Mouse (Mus musculus) heart, embryonic 13.5 days (tissue): Measurements from ENCODE around the gene Mbl2. TPM values are rescaled to one million over a fixed set of nuclear protein-coding genes. Genes with fewer than 3 reads are reported as not detected.
"Not testable (repeated sequence)": the region's sequence is repeated elsewhere in the genome, so short reads cannot be mapped to it uniquely, and the experiment has no call there.

ENCODE experiments used
- ATAC-seq: fragments of 200-750 bp; cut with Nextera tagmentation; 2 replicates; pipeline ENCODE4 v1.8.0; 2017; ENCODE audit warnings: moderate TSS enrichment; ENCODE audit not compliant: insufficient number of reproducible peaks, low FRiP score, low TSS enrichment; ENCODE audit errors: extremely low read depth
- H3K27ac ChIP-seq: fragments of 300-500 bp; sonication (generic); replicated peaks from 2 replicates; pipeline ENCODE4 v1.5.1; 2015; ENCODE audit warnings: moderate library complexity, mild to moderate bottlenecking, inconsistent platforms
- H3K27me3 ChIP-seq: fragments of 300-500 bp; sonication (generic); replicated peaks from 2 replicates; pipeline ENCODE4 v1.6.1; 2015; ENCODE audit warnings: mild to moderate bottlenecking, inconsistent platforms
- H3K36me3 ChIP-seq: fragments of 300-500 bp; sonication (generic); 2 replicates; pipeline ENCODE4 v1.6.1; 2015; ENCODE audit warnings: mild to moderate bottlenecking, inconsistent platforms
- H3K4me1 ChIP-seq: fragments of 300-500 bp; sonication (generic); 2 replicates; pipeline ENCODE4 v1.6.1; 2015; ENCODE audit warnings: inconsistent platforms
- H3K4me2 ChIP-seq: fragments of 300-500 bp; sonication (generic); 2 replicates; pipeline ENCODE4 v1.6.1; 2015; ENCODE audit warnings: inconsistent platforms, mild to moderate bottlenecking, moderate library complexity
- H3K4me3 ChIP-seq: fragments of 300-500 bp; sonication (generic); 2 replicates; pipeline ENCODE4 v1.5.1; 2015; ENCODE audit warnings: moderate library complexity, mild to moderate bottlenecking, inconsistent platforms
- H3K9ac ChIP-seq: fragments of 300-500 bp; sonication (generic); 2 replicates; pipeline ENCODE4 v1.6.1; 2015; ENCODE audit warnings: inconsistent platforms, mild to moderate bottlenecking, moderate library complexity
- H3K9me3 ChIP-seq: fragments of 300-500 bp; sonication (generic); 2 replicates; pipeline ENCODE4 v1.6.1; 2016; ENCODE audit warnings: inconsistent platforms
- WGBS: fragments of 180-500 bp; shearing (Covaris S2); methylation state at CpG from one replicate; pipeline ENCODE4 v1.1.7; 2015; ENCODE audit warnings: mixed read lengths; 5-methylcytosine and 5-hydroxymethylcytosine counted together
- polyA plus RNA-seq: library from polyadenylated mRNA; unstranded; fragments of >200 nt; fragmentation: Nextera tagmentation; extraction: Ambion mirVana; gene quantifications from 2 replicates; pipeline ENCODE4 v1.2.1, GENCODE M21; 2015

Mbl2 gene
- polyA plus RNA-seq, 1 experiment from 2014 or later = not detected

- H3K4me1 ChIP-seq = no peaks in the 10 kb centered on the region
- no peaks in the 10 kb centered on the region for H3K9me3 ChIP-seq
- no peak overlapping the region for H3K4me2 ChIP-seq
- H3K36me3 ChIP-seq = no peaks in the 10 kb centered on the region
- H3K27me3 ChIP-seq = 0 out of 2 replicates have a peak, but pooled peaks cover 5% of the 10 kb centered on the region
- H3K9ac ChIP-seq = no peak overlapping the region
- no peak overlapping the region for H3K27ac ChIP-seq
- 16% methylated on average over 7 of the region's 7 CpGs for WGBS
- H3K4me3 ChIP-seq = no peak overlapping the region
- ATAC-seq = no peak
Measured at GRCm38 (mm10) chr19:30217335-30217734, 15.4 kb upstream of the Mbl2 start.

DNA sequence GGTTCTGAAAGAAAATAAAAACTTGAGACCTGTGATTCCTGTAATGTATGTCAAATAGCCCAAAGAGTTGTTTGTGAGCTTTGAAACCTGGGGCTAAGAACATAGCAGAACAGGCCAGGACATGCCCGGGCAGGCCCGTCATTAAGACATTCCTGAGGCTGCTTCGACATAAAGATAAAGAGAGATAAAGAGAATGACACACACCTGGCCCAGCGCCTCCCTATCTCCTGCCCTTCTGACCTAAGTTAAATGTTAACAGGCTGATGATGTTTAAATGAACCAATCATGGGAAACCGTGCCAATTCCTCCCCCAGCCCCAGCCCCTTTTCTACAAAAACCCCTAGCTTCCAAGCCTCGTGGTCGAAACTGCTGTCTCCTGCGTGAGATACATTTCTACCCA, 10.1 kb upstream of the Mbl2 start:
- 34% methylated on average over 8 of the region's 8 CpGs for WGBS
- H3K27me3 ChIP-seq, H3K4me3 ChIP-seq, H3K27ac ChIP-seq, H3K4me2 ChIP-seq, ATAC-seq, H3K9ac ChIP-seq, H3K36me3 ChIP-seq, H3K4me1 ChIP-seq, H3K9me3 ChIP-seq: not testable (repeated sequence)

DNA sequence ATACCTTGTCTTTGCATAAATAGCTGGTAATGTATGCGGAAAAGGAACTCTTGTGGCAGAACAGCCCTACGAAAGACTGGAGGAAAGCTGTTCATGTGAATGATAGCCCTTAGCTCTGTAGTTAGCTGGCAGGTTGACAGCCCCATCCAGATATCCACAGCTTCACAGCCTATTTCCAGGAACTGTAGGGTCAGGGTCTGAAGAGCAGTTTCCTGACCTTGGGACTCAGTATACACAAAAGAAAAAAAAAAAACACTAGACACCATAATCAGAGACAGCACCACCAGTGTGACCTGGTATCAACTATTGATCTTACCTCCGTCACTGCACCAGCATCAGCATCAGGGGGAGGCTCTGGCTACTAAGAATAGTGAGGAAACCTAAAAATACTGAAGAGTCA, 3.3 kb upstream of the Mbl2 start:
- Histone ChIP-seq H3K27ac (no peak overlapping the region), H3K9ac (no peak overlapping the region), H3K4me1 (no peaks in the 10 kb centered on the region), H3K36me3 (no peaks in the 10 kb centered on the region), H3K27me3 (no peaks in the 10 kb centered on the region), H3K4me2 (no peak overlapping the region), H3K9me3 (no peaks in the 10 kb centered on the region), H3K4me3 (no peak overlapping the region)
- 72% methylated on average over 3 of the region's 3 CpGs for WGBS
- no peak for ATAC-seq

DNA sequence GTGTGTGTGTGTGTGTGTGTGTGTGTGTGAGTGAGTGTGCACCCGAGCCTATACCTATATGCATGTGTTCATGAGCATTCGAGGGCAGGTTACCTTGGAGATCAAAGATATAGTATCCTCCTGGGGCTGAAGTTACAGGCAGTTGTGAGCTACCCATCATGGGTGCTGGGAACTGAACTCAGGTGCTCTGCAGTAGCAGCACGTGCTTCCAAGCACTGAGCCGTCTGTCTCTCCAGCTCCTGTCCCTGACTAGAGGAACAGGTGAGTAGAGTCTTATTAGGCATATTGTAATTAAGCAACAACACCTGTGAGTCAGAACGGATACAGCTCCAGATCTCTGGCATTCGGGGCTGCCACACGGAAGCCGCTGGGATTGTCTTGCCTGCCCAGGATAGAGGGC, 1.7 kb downstream of the Mbl2 start:
- H3K9me3 ChIP-seq = no peaks in the 10 kb centered on the region
- no peak for ATAC-seq
- no peak overlapping the region for H3K27ac ChIP-seq
- no peaks in the 10 kb centered on the region for H3K36me3 ChIP-seq
- H3K27me3 ChIP-seq = no peaks in the 10 kb centered on the region
- H3K9ac ChIP-seq = no peak overlapping the region
- WGBS = 73% methylated on average over 8 of the region's 8 CpGs
- H3K4me1 ChIP-seq = no peaks in the 10 kb centered on the region
- H3K4me3 ChIP-seq = no peak overlapping the region
- no peak overlapping the region for H3K4me2 ChIP-seq

- 17% methylated on average over 11 of the region's 11 CpGs for WGBS
- Histone ChIP-seq H3K4me1 (no peaks in the 10 kb centered on the region), H3K4me2 (no peak overlapping the region), H3K36me3 (no peaks in the 10 kb centered on the region), H3K4me3 (no peak overlapping the region), H3K27me3 (peaks cover 22% of the 10 kb centered on the region; the same call in 1 of the 2 replicates), H3K9me3 (no peaks in the 10 kb centered on the region), H3K9ac (no peak overlapping the region), H3K27ac (no peak overlapping the region)
- ATAC-seq = no peak
Measured at GRCm38 (mm10) chr19:30247359-30247758, 14.6 kb downstream of the Mbl2 start.

GRCm38 (mm10) chr19:30248822-30249221, 16.1 kb downstream of the Mbl2 start:
- no peak overlapping the region for H3K4me3 ChIP-seq
- no peaks in the 10 kb centered on the region for H3K9me3 ChIP-seq
- no peak overlapping the region for H3K4me2 ChIP-seq
- no peaks in the 10 kb centered on the region for H3K4me1 ChIP-seq
- no peak overlapping the region for H3K9ac ChIP-seq
- 9% methylated on average over 8 of the region's 8 CpGs for WGBS
- peaks cover 22% of the 10 kb centered on the region; the same call in 1 of the 2 replicates for H3K27me3 ChIP-seq
- no peak for ATAC-seq
- no peak overlapping the region for H3K27ac ChIP-seq
- H3K36me3 ChIP-seq = no peaks in the 10 kb centered on the region

DNA sequence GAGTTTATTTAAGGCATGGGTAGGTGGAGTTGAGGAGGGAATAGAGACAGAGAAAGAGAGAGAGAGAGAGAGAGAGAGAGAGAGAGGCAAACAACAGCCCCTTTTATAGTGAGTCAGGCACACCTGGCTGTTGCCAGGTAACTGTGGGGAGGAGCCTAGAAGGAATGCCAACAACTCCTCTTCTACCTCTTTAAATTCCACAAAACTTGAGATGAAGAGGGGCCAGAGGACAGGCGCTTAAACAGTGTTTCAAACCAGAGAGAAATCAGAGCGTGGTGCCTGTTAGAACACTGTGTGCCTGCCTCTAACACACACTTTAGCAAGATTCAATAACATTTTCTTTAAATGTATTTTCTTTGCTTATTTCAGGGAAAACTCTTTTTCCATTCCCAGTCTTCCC, 19.5 kb downstream of the Mbl2 start:
- H3K4me1 ChIP-seq = peaks cover 8% of the 10 kb centered on the region; the same call in 1 of the 2 replicates
- H3K27me3 ChIP-seq = peaks cover 9% of the 10 kb centered on the region; the same call in 1 of the 2 replicates
- no peak overlapping the region for H3K9ac ChIP-seq
- H3K36me3 ChIP-seq = no peaks in the 10 kb centered on the region
- H3K27ac ChIP-seq = no peak overlapping the region
- no peak for ATAC-seq
- H3K4me2 ChIP-seq = no peak overlapping the region
- no peaks in the 10 kb centered on the region for H3K9me3 ChIP-seq
- WGBS = 83% methylated on average over 2 of the region's 2 CpGs
- H3K4me3 ChIP-seq = no peak overlapping the region

DNA sequence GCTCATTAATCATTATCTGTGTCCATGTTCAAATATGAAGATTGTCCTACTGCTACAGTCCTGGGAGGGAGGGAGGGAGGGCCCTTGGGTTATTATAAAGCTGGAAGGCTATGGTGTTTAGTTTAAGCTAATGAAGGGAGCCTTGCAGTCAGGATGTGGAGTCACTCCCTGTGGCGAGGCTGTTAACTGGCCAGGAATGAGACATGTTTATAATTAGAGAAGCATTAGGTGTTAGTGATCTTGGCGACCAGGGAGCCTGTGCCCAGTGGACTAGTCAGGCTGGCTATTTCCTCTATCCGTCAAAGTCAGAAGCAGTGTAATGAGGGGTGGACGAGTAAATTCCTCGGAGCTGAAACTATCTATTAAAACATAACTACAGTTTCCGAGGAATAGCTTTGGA, 23.6 kb downstream of the Mbl2 start:
- Histone ChIP-seq H3K9ac (no peak overlapping the region), H3K4me1 (peaks cover 8% of the 10 kb centered on the region; the same call in 1 of the 2 replicates), H3K4me2 (no peak overlapping the region; the same call in 1 of the 2 replicates), H3K9me3 (no peaks in the 10 kb centered on the region), H3K4me3 (no peak overlapping the region), H3K27ac (no peak overlapping the region), H3K36me3 (no peaks in the 10 kb centered on the region), H3K27me3 (no peaks in the 10 kb centered on the region)
- ATAC-seq = no peak
- WGBS = 26% methylated on average over 6 of the region's 6 CpGs

DNA sequence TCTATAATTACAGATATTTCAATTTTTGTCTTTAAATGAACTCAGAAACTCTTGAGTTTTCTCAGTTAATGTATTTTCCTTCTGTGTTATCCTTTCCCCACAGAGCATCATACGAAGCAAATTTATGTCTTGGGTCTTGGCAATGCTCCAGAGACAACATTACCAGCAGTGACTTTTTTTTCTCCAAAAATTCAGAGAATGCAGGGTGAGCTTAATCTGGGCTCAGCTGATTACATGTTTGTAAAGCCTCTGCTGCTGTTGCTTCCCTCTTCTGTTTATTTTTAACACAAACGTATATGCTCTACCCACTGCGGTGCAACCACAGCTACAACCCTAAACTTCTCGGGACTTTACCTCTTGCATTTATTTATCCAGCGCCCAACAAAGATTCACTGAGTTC, 48.4 kb downstream of the Mbl2 start:
- 33% methylated on average over 5 of the region's 5 CpGs for WGBS
- Histone ChIP-seq H3K27ac (no peak overlapping the region), H3K4me3 (no peak overlapping the region), H3K27me3 (0 out of 2 replicates have a peak, but pooled peaks cover 8% of the 10 kb centered on the region), H3K4me2 (peak overlapping the region; percentile 12), H3K4me1 (peaks cover 23% of the 10 kb centered on the region), H3K9me3 (no peaks in the 10 kb centered on the region), H3K36me3 (no peaks in the 10 kb centered on the region), H3K9ac (no peak overlapping the region)
- ATAC-seq = no peak

DNA sequence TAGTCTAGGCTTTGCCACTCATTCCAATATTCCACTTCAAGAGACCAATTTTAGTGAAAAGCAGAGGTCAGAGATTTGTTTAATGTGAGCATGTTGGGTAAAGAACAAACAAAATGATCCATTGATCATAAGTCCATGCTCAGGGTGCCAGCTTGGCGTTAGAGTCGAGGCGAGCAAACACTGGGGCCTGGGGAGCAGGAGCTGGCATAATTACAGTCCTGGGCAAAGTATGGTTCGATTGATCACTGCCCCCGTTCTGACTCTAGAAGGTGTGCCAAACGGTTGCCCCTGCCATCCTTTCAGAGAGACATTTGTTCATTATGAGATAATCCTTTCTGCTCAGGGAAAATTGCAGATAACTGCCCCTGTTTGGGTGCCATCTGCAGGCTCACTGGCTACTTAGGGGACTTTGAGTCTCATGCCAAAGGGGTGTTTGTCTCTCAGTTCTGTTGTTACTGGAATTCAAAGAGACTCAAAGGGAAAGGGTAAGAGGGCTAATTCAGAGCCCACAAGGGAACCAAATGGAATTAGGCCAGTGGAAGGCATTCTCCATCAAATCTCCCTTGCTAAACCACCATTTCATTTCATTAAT, 55.3 kb downstream of the Mbl2 start:
- Histone ChIP-seq H3K36me3 (no peaks in the 10 kb centered on the region), H3K9me3 (no peaks in the 10 kb centered on the region), H3K27me3 (peaks cover 13% of the 10 kb centered on the region; the same call in 1 of the 2 replicates), H3K4me2 (no peak overlapping the region), H3K9ac (no peak overlapping the region), H3K4me3 (no peak overlapping the region), H3K27ac (no peak overlapping the region), H3K4me1 (no peaks in the 10 kb centered on the region)
- ATAC-seq = no peak
- 74% methylated on average over 6 of the region's 6 CpGs for WGBS
